26 mouse cellular contexts compared by ENCODE assay signal in the genomic region with DNA sequence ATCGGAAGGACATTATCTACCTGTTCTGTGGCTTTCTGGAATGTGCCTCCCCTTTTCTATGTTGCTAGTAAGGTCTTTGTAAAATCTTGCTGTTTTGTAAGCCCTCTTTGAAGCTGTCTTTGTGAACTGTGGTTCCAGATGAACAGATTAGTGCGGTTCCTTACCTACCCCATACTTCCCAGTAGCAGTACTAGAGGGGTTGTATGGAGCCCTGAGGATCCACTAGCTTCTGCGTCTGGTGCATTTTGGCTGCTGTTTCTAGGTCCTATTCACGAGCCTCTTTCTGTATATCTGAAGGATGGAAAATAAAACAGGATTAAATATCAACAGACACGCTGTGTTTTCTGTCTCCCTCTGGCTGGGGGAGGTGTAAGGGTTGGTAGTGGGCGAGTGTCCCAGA. TPM values are rescaled to one million over a fixed set of nuclear protein-coding genes. Genes with fewer than 3 reads are reported as not detected.
DNase-seq lines count a peak whose midpoint lies in the region; ATAC-seq and TF ChIP-seq lines count a peak whose summit lies in the region.
"Had no signal": no experiment of that assay in that cellular context is flagged by ENCODE, and none has a peak within 500 bp of the region (broad histone marks: within the 10 kb centered on the region; RNA-seq: fewer than 3 reads in every experiment).

No protein-coding gene starts in this region.

- TF ChIP-seq CTCF in kidney, postnatal 0 days (IDR thresholded peaks at IDR 0.05; ENCODE audit: low read depth), result peak; percentile 23; the same call in 1 of the 2 replicates

- 14% methylated on average over 6 of the region's 6 CpGs for WGBS in hindbrain, embryonic 16.5 days
- WGBS in hindbrain, embryonic 11.5 days, result 12% methylated on average over 6 of the region's 6 CpGs
- WGBS in kidney, postnatal 0 days, result 35% methylated on average over 6 of the region's 6 CpGs
- WGBS in neural tube, embryonic 12.5 days, result 17% methylated on average over 6 of the region's 6 CpGs
- WGBS in neural tube, embryonic 15.5 days, result 10% methylated on average over 6 of the region's 6 CpGs
- 6% methylated on average over 6 of the region's 6 CpGs for WGBS in forebrain, embryonic 10.5 days

- H3K4me3 ChIP-seq in hindbrain, embryonic 16.5 days (ENCODE audit: low read length), result no peak overlapping the region
- H3K4me3 ChIP-seq in hindbrain, embryonic 11.5 days (ENCODE audit: low read depth, low read length), result no peak overlapping the region
- 0 out of 2 replicates have a peak overlapping the region, but pooled peaks have one; percentile 84 for H3K4me3 ChIP-seq in kidney, postnatal 0 days (replicated peaks; ENCODE audit: low read depth, low read length)
- H3K4me3 ChIP-seq in neural tube, embryonic 12.5 days, result peak overlapping the region; percentile 99
- H3K4me3 ChIP-seq in neural tube, embryonic 15.5 days (replicated peaks), result peak overlapping the region; percentile 60
- H3K4me3 ChIP-seq in forebrain, embryonic 10.5 days, result no peak overlapping the region

- peaks cover 3% of the 10 kb centered on the region; the same call in 1 of the 2 replicates for H3K9me3 ChIP-seq in hindbrain, embryonic 16.5 days (ENCODE audit: control insufficient read depth, low read length)
- H3K9me3 ChIP-seq in hindbrain, embryonic 11.5 days (ENCODE audit: control insufficient read depth, low read length), result no peaks in the 10 kb centered on the region
- H3K9me3 ChIP-seq in kidney, postnatal 0 days (replicated peaks; ENCODE audit: low read length), result no peaks in the 10 kb centered on the region
- no peaks in the 10 kb centered on the region for H3K9me3 ChIP-seq in neural tube, embryonic 12.5 days
- H3K9me3 ChIP-seq in neural tube, embryonic 15.5 days (replicated peaks), result no peaks in the 10 kb centered on the region
- H3K9me3 ChIP-seq in forebrain, embryonic 10.5 days, result no peaks in the 10 kb centered on the region
- H3K9me3 ChIP-seq: G1E had no signal

- peaks cover 57% of the 10 kb centered on the region for H3K27me3 ChIP-seq in hindbrain, embryonic 16.5 days (replicated peaks; ENCODE audit: control insufficient read depth, insufficient read depth, low read length)
- H3K27me3 ChIP-seq in hindbrain, embryonic 11.5 days (ENCODE audit: control insufficient read depth, insufficient read depth, low read length), result peaks cover 94% of the 10 kb centered on the region
- no peaks in the 10 kb centered on the region for H3K27me3 ChIP-seq in kidney, postnatal 0 days (ENCODE audit: insufficient read depth, low read length)
- H3K27me3 ChIP-seq in neural tube, embryonic 12.5 days (replicated peaks), result no peaks in the 10 kb centered on the region
- no peaks in the 10 kb centered on the region for H3K27me3 ChIP-seq in neural tube, embryonic 15.5 days (replicated peaks)
- peaks cover 100% of the 10 kb centered on the region for H3K27me3 ChIP-seq in forebrain, embryonic 10.5 days (ENCODE audit: poor library complexity, severe bottlenecking)

- ATAC-seq in hindbrain, embryonic 16.5 days, result no peak
- no peak for ATAC-seq in hindbrain, embryonic 11.5 days (ENCODE audit: low FRiP score)
- no peak for ATAC-seq in kidney, postnatal 0 days (replicated peaks; ENCODE audit: low FRiP score, low read depth)
- no peak for ATAC-seq in neural tube, embryonic 12.5 days (ENCODE audit: low FRiP score, low read depth)
- ATAC-seq in neural tube, embryonic 15.5 days (ENCODE audit: low FRiP score), result no peak
- ATAC-seq: forebrain, embryonic 14.5 days; midbrain, embryonic 16.5 days had no signal

- DNase-seq in hindbrain, embryonic 11.5 days (ENCODE audit: low spot score), result no peak
- DNase-seq in kidney, postnatal 0 days (ENCODE audit: low spot score), result no peak
- DNase-seq in kidney, postnatal 25 days, result no peak
- no peak for DNase-seq in forebrain, embryonic 10.5 days (ENCODE audit: extremely low spot score, low spot score)
- DNase-seq: adrenal gland, adult 8-10 months; cerebellum, adult 9-10 months; cerebellum, postnatal 36 days; gastrocnemius, postnatal 25 days; heart, adult 18-20 months; heart, postnatal 4 days; liver; lung, adult 2 months; lung, postnatal 10 days; right cerebral cortex, postnatal 4 days; thymus, adult 18-20 months; thymus, postnatal 25 days had no signal

- H3K4me1 ChIP-seq in hindbrain, embryonic 16.5 days (ENCODE audit: control insufficient read depth, insufficient read depth, low read depth, low read length), result no peaks in the 10 kb centered on the region
- H3K4me1 ChIP-seq in hindbrain, embryonic 11.5 days (replicated peaks; ENCODE audit: control insufficient read depth, insufficient read depth, low read length), result no peaks in the 10 kb centered on the region; the same call in none of the 2 replicates
- H3K4me1 ChIP-seq in kidney, postnatal 0 days (replicated peaks; ENCODE audit: insufficient read depth, low read length), result peaks cover 22% of the 10 kb centered on the region; the same call in 1 of the 2 replicates
- peaks cover 26% of the 10 kb centered on the region for H3K4me1 ChIP-seq in neural tube, embryonic 12.5 days
- H3K4me1 ChIP-seq in neural tube, embryonic 15.5 days, result peaks cover 28% of the 10 kb centered on the region
- H3K4me1 ChIP-seq in forebrain, embryonic 10.5 days, result peaks cover 17% of the 10 kb centered on the region

- no peaks in the 10 kb centered on the region for H3K36me3 ChIP-seq in hindbrain, embryonic 16.5 days (ENCODE audit: control insufficient read depth, insufficient read depth, low read length)
- no peaks in the 10 kb centered on the region for H3K36me3 ChIP-seq in hindbrain, embryonic 11.5 days (ENCODE audit: control insufficient read depth, insufficient read depth, low read length)
- no peaks in the 10 kb centered on the region for H3K36me3 ChIP-seq in kidney, postnatal 0 days (ENCODE audit: insufficient read depth, low read length)
- no peaks in the 10 kb centered on the region for H3K36me3 ChIP-seq in neural tube, embryonic 12.5 days
- no peaks in the 10 kb centered on the region for H3K36me3 ChIP-seq in neural tube, embryonic 15.5 days
- H3K36me3 ChIP-seq in forebrain, embryonic 10.5 days (replicated peaks), result no peaks in the 10 kb centered on the region
- H3K36me3 ChIP-seq: G1E had no signal

- H3K27ac ChIP-seq in hindbrain, embryonic 16.5 days (ENCODE audit: low read depth, low read length), result no peak overlapping the region
- no peak overlapping the region for H3K27ac ChIP-seq in hindbrain, embryonic 11.5 days (ENCODE audit: low read depth, low read length)
- peak overlapping the region; percentile 99 for H3K27ac ChIP-seq in kidney, postnatal 0 days
- peak overlapping the region; percentile 99 for H3K27ac ChIP-seq in neural tube, embryonic 12.5 days
- peak overlapping the region; percentile 99 for H3K27ac ChIP-seq in neural tube, embryonic 15.5 days (replicated peaks)
- no peak overlapping the region for H3K27ac ChIP-seq in forebrain, embryonic 10.5 days
- H3K27ac ChIP-seq: liver, embryonic 14.5 days; stomach, postnatal 0 days had no signal

- no peak overlapping the region; the same call in 1 of the 2 replicates for H3K9ac ChIP-seq in hindbrain, embryonic 16.5 days (ENCODE audit: low read depth, low read length)
- no peak overlapping the region for H3K9ac ChIP-seq in hindbrain, embryonic 11.5 days (ENCODE audit: low read depth, low read length)
- peak overlapping the region; percentile 98 for H3K9ac ChIP-seq in kidney, postnatal 0 days (ENCODE audit: low read depth, low read length)
- peak overlapping the region; percentile 100 for H3K9ac ChIP-seq in neural tube, embryonic 12.5 days
- peak overlapping the region; percentile 83 for H3K9ac ChIP-seq in neural tube, embryonic 15.5 days (replicated peaks)
- H3K9ac ChIP-seq: liver, embryonic 14.5 days had no signal

- H3K4me2 ChIP-seq in hindbrain, embryonic 16.5 days (ENCODE audit: low read length), result peak overlapping the region; percentile 34; the same call in 1 of the 2 replicates
- no peak overlapping the region for H3K4me2 ChIP-seq in hindbrain, embryonic 11.5 days (replicated peaks; ENCODE audit: low read depth, low read length)
- peak overlapping the region; percentile 96 for H3K4me2 ChIP-seq in kidney, postnatal 0 days (ENCODE audit: low read length)
- H3K4me2 ChIP-seq in neural tube, embryonic 12.5 days (replicated peaks), result peak overlapping the region; percentile 100
- H3K4me2 ChIP-seq in neural tube, embryonic 15.5 days, result peak overlapping the region; percentile 87
- H3K4me2 ChIP-seq: heart, embryonic 11.5 days had no signal

RNA-seq across cellular contexts. Expression of gene Hoxb6, which starts 2.4 kb away (rescaled TPM):
- 49.9 and 53.3 TPM in 2 replicates for polyA plus RNA-seq in hindbrain, embryonic 16.5 days (2015; fragmentation: Nextera tagmentation; extraction: Ambion mirVana)
- 15.9 and 38.5 TPM in 2 replicates for polyA plus RNA-seq in hindbrain, embryonic 11.5 days (2014; fragmentation: Nextera tagmentation; extraction: Ambion mirVana)
- polyA plus RNA-seq in kidney, postnatal 0 days (2015; fragmentation: Nextera tagmentation; extraction: Ambion mirVana), result 45.0 and 47.8 TPM in 2 replicates
- 145 and 151 TPM in 2 replicates for polyA plus RNA-seq in neural tube, embryonic 12.5 days (2016; fragmentation: Nextera tagmentation; extraction: Ambion mirVana)
- polyA plus RNA-seq in neural tube, embryonic 15.5 days (2015; fragmentation: Nextera tagmentation; extraction: Ambion mirVana), result 109 and 135 TPM in 2 replicates
- polyA plus RNA-seq in forebrain, embryonic 10.5 days (2016; fragmentation: Nextera tagmentation; extraction: Ambion mirVana), result not detected in 2 replicates
- polyA plus RNA-seq: forebrain, embryonic 14.5 days; heart, embryonic 16.5 days; midbrain, embryonic 16.5 days had no signal

RNA-seq across cellular contexts. Expression of gene Hoxb7, which starts 3.4 kb away (rescaled TPM):
- polyA plus RNA-seq in hindbrain, embryonic 16.5 days (2015; fragmentation: Nextera tagmentation; extraction: Ambion mirVana), result 29.3 and 33.1 TPM in 2 replicates
- 4.0 and 11.2 TPM in 2 replicates for polyA plus RNA-seq in hindbrain, embryonic 11.5 days (2014; fragmentation: Nextera tagmentation; extraction: Ambion mirVana)
- polyA plus RNA-seq in kidney, postnatal 0 days (2015; fragmentation: Nextera tagmentation; extraction: Ambion mirVana), result 56.1 and 58.9 TPM in 2 replicates
- polyA plus RNA-seq in neural tube, embryonic 12.5 days (2016; fragmentation: Nextera tagmentation; extraction: Ambion mirVana), result 97.1 and 101 TPM in 2 replicates
- polyA plus RNA-seq in neural tube, embryonic 15.5 days (2015; fragmentation: Nextera tagmentation; extraction: Ambion mirVana), result 101 and 115 TPM in 2 replicates
- not detected in 2 replicates for polyA plus RNA-seq in forebrain, embryonic 10.5 days (2016; fragmentation: Nextera tagmentation; extraction: Ambion mirVana)
- polyA plus RNA-seq: forebrain, embryonic 14.5 days; G1E; midbrain, embryonic 16.5 days had no signal

RNA-seq across cellular contexts. Expression of gene Hoxb8, which starts 8.1 kb away (rescaled TPM):
- polyA plus RNA-seq in hindbrain, embryonic 16.5 days (2015; fragmentation: Nextera tagmentation; extraction: Ambion mirVana), result 15.1 and 15.9 TPM in 2 replicates
- 3.1 and 7.0 TPM in 2 replicates for polyA plus RNA-seq in hindbrain, embryonic 11.5 days (2014; fragmentation: Nextera tagmentation; extraction: Ambion mirVana)
- polyA plus RNA-seq in kidney, postnatal 0 days (2015; fragmentation: Nextera tagmentation; extraction: Ambion mirVana), result 8.7 and 12.2 TPM in 2 replicates
- polyA plus RNA-seq in neural tube, embryonic 12.5 days (2016; fragmentation: Nextera tagmentation; extraction: Ambion mirVana), result 35.7 and 53.3 TPM in 2 replicates
- 63.1 and 71.8 TPM in 2 replicates for polyA plus RNA-seq in neural tube, embryonic 15.5 days (2015; fragmentation: Nextera tagmentation; extraction: Ambion mirVana)
- polyA plus RNA-seq in forebrain, embryonic 10.5 days (2016; fragmentation: Nextera tagmentation; extraction: Ambion mirVana), result not detected in 2 replicates
- polyA plus RNA-seq: forebrain, embryonic 14.5 days; heart, embryonic 16.5 days; midbrain, embryonic 16.5 days had no signal

RNA-seq across cellular contexts. Expression of gene Hoxb5, which starts 13.3 kb away (rescaled TPM):
- polyA plus RNA-seq in hindbrain, embryonic 16.5 days (2015; fragmentation: Nextera tagmentation; extraction: Ambion mirVana), result 120 and 133 TPM in 2 replicates
- polyA plus RNA-seq in hindbrain, embryonic 11.5 days (2014; fragmentation: Nextera tagmentation; extraction: Ambion mirVana), result 33.1 and 42.5 TPM in 2 replicates
- polyA plus RNA-seq in kidney, postnatal 0 days (2015; fragmentation: Nextera tagmentation; extraction: Ambion mirVana), result 10.2 and 12.9 TPM in 2 replicates
- 79.2 and 94.7 TPM in 2 replicates for polyA plus RNA-seq in neural tube, embryonic 12.5 days (2016; fragmentation: Nextera tagmentation; extraction: Ambion mirVana)
- polyA plus RNA-seq in neural tube, embryonic 15.5 days (2015; fragmentation: Nextera tagmentation; extraction: Ambion mirVana), result 39.5 and 106 TPM in 2 replicates
- not detected in 2 replicates for polyA plus RNA-seq in forebrain, embryonic 10.5 days (2016; fragmentation: Nextera tagmentation; extraction: Ambion mirVana)
- polyA plus RNA-seq: forebrain, embryonic 14.5 days; midbrain, embryonic 16.5 days had no signal

RNA-seq across cellular contexts. Expression of gene Hoxb9, which starts 18.6 kb away (rescaled TPM):
- 1.4 and 5.2 TPM in 2 replicates for polyA plus RNA-seq in hindbrain, embryonic 16.5 days (2015; fragmentation: Nextera tagmentation; extraction: Ambion mirVana)
- 0.80 and 3.2 TPM in 2 replicates for polyA plus RNA-seq in hindbrain, embryonic 11.5 days (2014; fragmentation: Nextera tagmentation; extraction: Ambion mirVana)
- 22.6 and 23.1 TPM in 2 replicates for polyA plus RNA-seq in kidney, postnatal 0 days (2015; fragmentation: Nextera tagmentation; extraction: Ambion mirVana)
- polyA plus RNA-seq in neural tube, embryonic 12.5 days (2016; fragmentation: Nextera tagmentation; extraction: Ambion mirVana), result 76.1 and 90.5 TPM in 2 replicates
- 55.7 and 57.5 TPM in 2 replicates for polyA plus RNA-seq in neural tube, embryonic 15.5 days (2015; fragmentation: Nextera tagmentation; extraction: Ambion mirVana)
- not detected in 2 replicates for polyA plus RNA-seq in forebrain, embryonic 10.5 days (2016; fragmentation: Nextera tagmentation; extraction: Ambion mirVana)
- polyA plus RNA-seq: forebrain, embryonic 14.5 days; G1E; heart, embryonic 16.5 days; lung, adult 2 months; midbrain, embryonic 16.5 days had no signal

Comparison
In these comparisons a context has a peak if more than half of its experiments do, and no peak if none do; other contexts are left out.
1. H3K27ac ChIP-seq: peak in kidney, postnatal 0 days (single experiment), neural tube, embryonic 12.5 days (single experiment) and neural tube, embryonic 15.5 days (single experiment); none in hindbrain, embryonic 16.5 days (single experiment), hindbrain, embryonic 11.5 days (single experiment) and forebrain, embryonic 10.5 days (single experiment).
2. H3K4me3 ChIP-seq: peak in kidney, postnatal 0 days (single experiment), neural tube, embryonic 12.5 days (single experiment) and neural tube, embryonic 15.5 days (single experiment); none in hindbrain, embryonic 16.5 days (single experiment), hindbrain, embryonic 11.5 days (single experiment) and forebrain, embryonic 10.5 days (single experiment).
3. H3K9ac ChIP-seq: peak in kidney, postnatal 0 days (single experiment), neural tube, embryonic 12.5 days (single experiment) and neural tube, embryonic 15.5 days (single experiment); none in hindbrain, embryonic 16.5 days (single experiment) and hindbrain, embryonic 11.5 days (single experiment).
4. RNA of gene Hoxb6, which starts 2.4 kb away (polyA plus RNA-seq): 145 to 151 TPM in neural tube, embryonic 12.5 days, 109 to 135 TPM in neural tube, embryonic 15.5 days, 49.9 to 53.3 TPM in hindbrain, embryonic 16.5 days, 45.0 to 47.8 TPM in kidney, postnatal 0 days and 15.9 to 38.5 TPM in hindbrain, embryonic 11.5 days; not detected in forebrain, embryonic 10.5 days; every median in the first group is over 10 times any median in the second.